In the genomic region with DNA sequence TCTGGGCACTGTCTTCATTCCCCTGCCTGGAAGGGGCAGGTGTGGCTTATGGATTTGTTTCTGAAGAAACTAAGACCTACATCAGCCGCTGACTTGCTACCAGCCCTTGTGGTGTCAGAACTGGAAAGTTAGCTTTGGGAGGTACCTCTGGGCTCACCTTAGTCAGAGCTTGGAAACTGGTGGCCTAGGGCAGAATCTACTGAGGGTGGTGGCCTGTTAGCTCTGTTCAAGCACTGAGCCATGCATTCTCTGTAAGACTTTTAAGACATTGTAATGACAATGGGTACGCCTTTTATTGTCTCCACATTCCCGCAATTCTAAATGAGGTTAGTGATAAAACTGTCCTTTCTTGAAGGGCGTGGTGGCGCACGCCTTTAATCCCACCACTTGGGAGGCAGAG, we compare ENCODE assay signal across 15 mouse cellular contexts.
"Had no signal": no experiment of that assay in that cellular context is flagged by ENCODE, and none has a peak within 500 bp of the region (broad histone marks: within the 10 kb centered on the region; RNA-seq: fewer than 3 reads in every experiment).

No protein-coding gene starts in this region.

- H3K36me3 ChIP-seq: liver, embryonic 13.5 days; midbrain, embryonic 12.5 days; midbrain, embryonic 15.5 days; neural tube, embryonic 12.5 days; neural tube, embryonic 15.5 days; stomach, embryonic 15.5 days had no signal

- DNase-seq: kidney, adult 9 months; kidney, postnatal 14 days; kidney, postnatal 4 days; liver, embryonic 13.5 days; lung, adult 2 months; lung, postnatal 14 days; lung, postnatal 4 days; right cerebral cortex, postnatal 25 days; spleen, adult 18-20 months; thymus, postnatal 25 days had no signal

- H3K4me3 ChIP-seq: liver, embryonic 13.5 days; midbrain, embryonic 12.5 days; midbrain, embryonic 15.5 days; neural tube, embryonic 12.5 days; neural tube, embryonic 15.5 days; stomach, embryonic 15.5 days had no signal

- H3K9ac ChIP-seq: liver, embryonic 13.5 days; midbrain, embryonic 12.5 days; midbrain, embryonic 15.5 days; neural tube, embryonic 12.5 days; neural tube, embryonic 15.5 days; stomach, embryonic 15.5 days had no signal

- H3K27ac ChIP-seq: liver, embryonic 13.5 days; midbrain, embryonic 12.5 days; midbrain, embryonic 15.5 days; neural tube, embryonic 12.5 days; neural tube, embryonic 15.5 days; stomach, embryonic 15.5 days had no signal

- H3K9me3 ChIP-seq: liver, embryonic 13.5 days; midbrain, embryonic 12.5 days; midbrain, embryonic 15.5 days; neural tube, embryonic 12.5 days; neural tube, embryonic 15.5 days; stomach, embryonic 15.5 days had no signal

- H3K27me3 ChIP-seq: liver, embryonic 13.5 days; midbrain, embryonic 12.5 days; midbrain, embryonic 15.5 days; neural tube, embryonic 12.5 days; neural tube, embryonic 15.5 days; stomach, embryonic 15.5 days had no signal

- H3K4me1 ChIP-seq: midbrain, embryonic 12.5 days; midbrain, embryonic 15.5 days; neural tube, embryonic 15.5 days had no signal
